Mouse (Mus musculus): ENCODE results near the gene Zfp810.
"Not testable (repeated sequence)": the region's sequence is repeated elsewhere in the genome, so short reads cannot be mapped to it uniquely, and the experiment has no call there.

- not testable (repeated sequence) for TF ChIP-seq POLR2A (IDR thresholded peaks at IDR 0.05; ENCODE audit: control insufficient read depth, extremely low read depth, insufficient read depth, low read length, poor library complexity); CTCF (IDR thresholded peaks at IDR 0.05; ENCODE audit: borderline replicate concordance, control insufficient read depth, extremely low read depth, insufficient read depth, low read length, poor library complexity)
These were observed 8.6 kb upstream of the Zfp810 start for GRCm38 (mm10) chr9:22316047-22316446.

All from thymus, adult 2 months (tissue).